Mouse (Mus musculus) ES-Bruce4 (cell line): Measurements from ENCODE around the gene Mapt.

Source experiments
- CTCF ChIP-seq: IDR thresholded peaks from one replicate; pipeline ENCODE4 v1.8.1; 2011; ENCODE audit warnings: low read depth, low read length
- POLR2A ChIP-seq: IDR thresholded peaks from one replicate; pipeline ENCODE4 v1.8.1; 2011; ENCODE audit warnings: low read length; ENCODE audit not compliant: insufficient read depth

GRCm38 (mm10) chr11:104379635-104380034 lies 148.4 kb downstream of the Mapt start:
- TF ChIP-seq CTCF (peak; percentile 19), POLR2A (no peak)
